ENCODE assay signal across 20 mouse cellular contexts in the genomic region with DNA sequence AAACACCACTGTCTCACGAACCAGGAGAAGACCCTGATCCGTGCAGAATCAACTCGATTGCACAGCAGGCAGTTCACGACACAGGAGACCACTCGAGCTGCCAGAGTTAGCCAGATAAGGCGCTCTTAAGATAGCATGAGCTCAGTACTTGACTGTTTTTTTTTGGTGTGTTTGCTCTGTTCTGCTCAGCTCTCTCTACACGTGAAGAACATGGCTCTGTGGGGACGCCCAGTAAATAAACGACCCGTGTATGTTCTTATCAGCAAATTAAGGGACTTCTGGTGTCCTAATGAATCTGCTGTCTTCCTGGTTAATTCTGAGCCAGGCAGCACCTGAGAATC. TPM values are rescaled to one million over a fixed set of nuclear protein-coding genes. Genes with fewer than 3 reads are reported as not detected.
DNase-seq lines count a peak whose midpoint lies in the region; ATAC-seq and TF ChIP-seq lines count a peak whose summit lies in the region.
"Had no signal": no experiment of that assay in that cellular context is flagged by ENCODE, and none has a peak within 500 bp of the region (broad histone marks: within the 10 kb centered on the region; RNA-seq: fewer than 3 reads in every experiment).

No protein-coding gene starts in this region.

- 5% methylated on average over 10 of the region's 10 CpGs for WGBS in heart, embryonic 12.5 days
- 30% methylated on average over 10 of the region's 10 CpGs for WGBS in heart, adult 2 months
- 45% methylated on average over 10 of the region's 10 CpGs for WGBS in lung, adult 2 months
- WGBS in intestine, embryonic 15.5 days = 27% methylated on average over 10 of the region's 10 CpGs
- 36% methylated on average over 10 of the region's 10 CpGs for WGBS in stomach, embryonic 14.5 days

- H3K9me3 ChIP-seq in heart, embryonic 12.5 days (replicated peaks) = no peaks in the 10 kb centered on the region
- no peaks in the 10 kb centered on the region for H3K9me3 ChIP-seq in intestine, embryonic 15.5 days
- no peaks in the 10 kb centered on the region for H3K9me3 ChIP-seq in stomach, embryonic 14.5 days (ENCODE audit: control insufficient read depth, low read depth, low read length)
- H3K9me3 ChIP-seq: embryonic facial prominence, embryonic 12.5 days; G1E had no signal

- H3K27ac ChIP-seq in heart, embryonic 12.5 days (ENCODE audit: poor library complexity, severe bottlenecking) = peak overlapping the region; percentile 91
- no peak overlapping the region for H3K27ac ChIP-seq in heart, adult 2 months
- no peak overlapping the region for H3K27ac ChIP-seq in intestine, embryonic 15.5 days
- H3K27ac ChIP-seq in stomach, embryonic 14.5 days (ENCODE audit: low read length) = peak overlapping the region; percentile 46; the same call in 1 of the 2 replicates
- H3K27ac ChIP-seq: embryonic facial prominence, embryonic 12.5 days; gastrocnemius, adult 2 months; hindbrain, embryonic 14.5 days; layer of hippocampus, adult 2 months; macrophage had no signal

- no peaks in the 10 kb centered on the region for H3K27me3 ChIP-seq in heart, embryonic 12.5 days (replicated peaks)
- no peaks in the 10 kb centered on the region for H3K27me3 ChIP-seq in heart, adult 2 months (ENCODE audit: control insufficient read depth, insufficient read depth, low read length)
- H3K27me3 ChIP-seq in intestine, embryonic 15.5 days (replicated peaks) = no peaks in the 10 kb centered on the region
- no peaks in the 10 kb centered on the region for H3K27me3 ChIP-seq in stomach, embryonic 14.5 days (ENCODE audit: control insufficient read depth, insufficient read depth, low read length)
- H3K27me3 ChIP-seq: embryonic facial prominence, embryonic 12.5 days had no signal

- no peak for TF ChIP-seq CTCF in heart, adult 2 months (IDR thresholded peaks at IDR 0.05)
- TF ChIP-seq CTCF in lung, adult 2 months (IDR thresholded peaks at IDR 0.05; ENCODE audit: insufficient read depth, low read length) = no peak

- peaks cover 3% of the 10 kb centered on the region; the same call in 1 of the 2 replicates for H3K36me3 ChIP-seq in heart, embryonic 12.5 days
- H3K36me3 ChIP-seq in heart, adult 2 months (ENCODE audit: control insufficient read depth, insufficient read depth, low read length) = no peaks in the 10 kb centered on the region
- H3K36me3 ChIP-seq in intestine, embryonic 15.5 days = no peaks in the 10 kb centered on the region
- no peaks in the 10 kb centered on the region; the same call in 1 of the 2 replicates for H3K36me3 ChIP-seq in stomach, embryonic 14.5 days (ENCODE audit: control insufficient read depth, insufficient read depth, low read length)
- H3K36me3 ChIP-seq: G1E had no signal

- H3K4me1 ChIP-seq in heart, embryonic 12.5 days (replicated peaks) = peaks cover 64% of the 10 kb centered on the region
- no peaks in the 10 kb centered on the region for H3K4me1 ChIP-seq in heart, adult 2 months (ENCODE audit: control insufficient read depth, insufficient read depth, low read length)
- no peaks in the 10 kb centered on the region for H3K4me1 ChIP-seq in lung, adult 2 months (ENCODE audit: control insufficient read depth, insufficient read depth, low read length)
- H3K4me1 ChIP-seq in intestine, embryonic 15.5 days (replicated peaks) = peaks cover 5% of the 10 kb centered on the region
- H3K4me1 ChIP-seq in stomach, embryonic 14.5 days (ENCODE audit: control insufficient read depth, insufficient read depth, low read length) = peaks cover 13% of the 10 kb centered on the region; the same call in 1 of the 2 replicates

- peak; percentile 26; the same call in 1 of the 2 replicates for ATAC-seq in heart, embryonic 12.5 days (ENCODE audit: insufficient number of reproducible peaks, low FRiP score)
- 0 out of 2 replicates have a peak, but pooled peaks have one; percentile 11 for ATAC-seq in intestine, embryonic 15.5 days
- ATAC-seq in stomach, embryonic 14.5 days (ENCODE audit: insufficient number of reproducible peaks, insufficient read depth, low FRiP score, low read depth) = no peak
- ATAC-seq in erythroid progenitor cell, adult 5-6 weeks (replicated peaks; ENCODE audit: low FRiP score, poor library complexity, severe bottlenecking) = no peak

- no peak for TF ChIP-seq EP300 in heart, adult 2 months (IDR thresholded peaks at IDR 0.05; ENCODE audit: insufficient read depth, low read depth, low read length)

- no peak for DNase-seq in heart, adult 2 months
- peak; percentile 8 for DNase-seq in lung, adult 2 months
- no peak for DNase-seq in lung, postnatal 14 days
- DNase-seq in adrenal gland, postnatal 36 days = no peak
- DNase-seq: cerebellum, postnatal 25 days; gastrocnemius, adult 2 months; liver; right cerebral cortex, adult 18-20 months had no signal

- peak overlapping the region; percentile 58 for H3K4me2 ChIP-seq in heart, embryonic 12.5 days
- no peak overlapping the region for H3K4me2 ChIP-seq in intestine, embryonic 15.5 days (replicated peaks)
- H3K4me2 ChIP-seq in stomach, embryonic 14.5 days (replicated peaks; ENCODE audit: low read depth, low read length) = no peak overlapping the region
- H3K4me2 ChIP-seq: embryonic facial prominence, embryonic 12.5 days; hindbrain, embryonic 14.5 days had no signal

- no peak for TF ChIP-seq POLR2A in heart, adult 2 months (IDR thresholded peaks at IDR 0.05; ENCODE audit: insufficient read depth, low read depth, low read length)
- no peak for TF ChIP-seq POLR2A in lung, adult 2 months (IDR thresholded peaks at IDR 0.05; ENCODE audit: borderline replicate concordance, extremely low read depth, low read depth, low read length)

- H3K79me2 ChIP-seq in heart, adult 2 months (replicated peaks; ENCODE audit: control insufficient read depth, insufficient read depth, low read length) = no peaks in the 10 kb centered on the region

- peak overlapping the region; percentile 4; the same call in 1 of the 2 replicates for H3K9ac ChIP-seq in heart, embryonic 12.5 days
- no peak overlapping the region for H3K9ac ChIP-seq in heart, adult 2 months (ENCODE audit: low read depth, low read length)
- H3K9ac ChIP-seq in intestine, embryonic 15.5 days = no peak overlapping the region
- no peak overlapping the region for H3K9ac ChIP-seq in stomach, embryonic 14.5 days (replicated peaks; ENCODE audit: low read depth, low read length)
- H3K9ac ChIP-seq: embryonic facial prominence, embryonic 12.5 days; hindbrain, embryonic 14.5 days had no signal

- 0 out of 2 replicates have a peak overlapping the region, but pooled peaks have one; percentile 1 for H3K4me3 ChIP-seq in heart, embryonic 12.5 days
- H3K4me3 ChIP-seq in heart, adult 2 months = no peak overlapping the region
- H3K4me3 ChIP-seq in lung, adult 2 months (replicated peaks; ENCODE audit: extremely low read depth, low read depth, low read length) = no peak overlapping the region
- no peak overlapping the region for H3K4me3 ChIP-seq in intestine, embryonic 15.5 days (replicated peaks)
- no peak overlapping the region for H3K4me3 ChIP-seq in stomach, embryonic 14.5 days (ENCODE audit: low read depth, low read length)
- H3K4me3 ChIP-seq: embryonic facial prominence, embryonic 12.5 days; gastrocnemius, adult 2 months; layer of hippocampus, adult 2 months had no signal

- intact Hi-C loops in heart, adult 2 months (cut with DNase I) = no loop called here

RNA-seq across cellular contexts. Expression of a gene that starts 32.8 kb away (rescaled TPM):
- 0.09 and 0.10 TPM in 2 replicates for polyA plus RNA-seq in heart, embryonic 12.5 days (2016; fragmentation: Nextera tagmentation; extraction: Ambion mirVana)
- total RNA-seq in heart, adult 2 months (2021) = not detected
- polyA plus RNA-seq in heart, adult 2 months (2012; rRNA removed) = not detected in 2 replicates
- 2.6 TPM in 1 of 2 replicates, not detected in the other for polyA plus RNA-seq in lung, adult 2 months (2012; rRNA removed)
- polyA plus RNA-seq in intestine, embryonic 15.5 days (2015; fragmentation: Nextera tagmentation; extraction: Ambion mirVana) = 0.16 TPM in 1 of 2 replicates, not detected in the other
- polyA plus RNA-seq in stomach, embryonic 14.5 days (2014; fragmentation: Nextera tagmentation; extraction: Ambion mirVana) = 0.18 and 0.35 TPM in 2 replicates
- total RNA-seq in erythroid progenitor cell, adult 5-6 weeks (2015; ENCODE audit: low replicate concordance) = not detected in 2 replicates
- not detected in 2 replicates for total RNA-seq in erythroid progenitor cell, adult 5-6 weeks (2017; ENCODE audit: low replicate concordance)
- not detected for total RNA-seq in adrenal gland, postnatal 36 days (2021)
- total RNA-seq: adrenal gland, postnatal 4 days; gastrocnemius, adult 2 months had no signal
- polyA plus RNA-seq: G1E; macrophage; spleen, adult 2 months had no signal

RNA-seq across cellular contexts. Expression of a gene that starts 36.2 kb away (rescaled TPM):
- polyA plus RNA-seq in heart, embryonic 12.5 days (2016; fragmentation: Nextera tagmentation; extraction: Ambion mirVana) = 21.7 and 22.9 TPM in 2 replicates
- under 1 TPM; 0.11 to 0.18 TPM for total RNA-seq in heart, adult 2 months (2021)
- 0.18 and 0.20 TPM in 2 replicates for polyA plus RNA-seq in heart, adult 2 months (2012; rRNA removed)
- polyA plus RNA-seq in lung, adult 2 months (2012; rRNA removed) = 0.51 and 7.1 TPM in 2 replicates
- polyA plus RNA-seq in intestine, embryonic 15.5 days (2015; fragmentation: Nextera tagmentation; extraction: Ambion mirVana) = 3.1 and 3.6 TPM in 2 replicates
- polyA plus RNA-seq in stomach, embryonic 14.5 days (2014; fragmentation: Nextera tagmentation; extraction: Ambion mirVana) = 4.0 and 5.1 TPM in 2 replicates
- not detected in 2 replicates for total RNA-seq in erythroid progenitor cell, adult 5-6 weeks (2015; ENCODE audit: low replicate concordance)
- total RNA-seq in erythroid progenitor cell, adult 5-6 weeks (2017; ENCODE audit: low replicate concordance) = not detected in 2 replicates
- not detected for total RNA-seq in adrenal gland, postnatal 36 days (2021)
- total RNA-seq: G1E; gastrocnemius, adult 2 months; neutrophil, adult 5-6 weeks had no signal
- polyA plus RNA-seq: G1E, macrophage had no signal

Comparison
In these comparisons a context has a peak if more than half of its experiments do, and no peak if none do; other contexts are left out.
1. H3K27ac ChIP-seq: peak in heart, embryonic 12.5 days (single experiment) and stomach, embryonic 14.5 days (single experiment); none in heart, adult 2 months (single experiment) and intestine, embryonic 15.5 days (single experiment).
2. ATAC-seq: peak in heart, embryonic 12.5 days (single experiment) and intestine, embryonic 15.5 days (single experiment); none in stomach, embryonic 14.5 days (single experiment) and erythroid progenitor cell, adult 5-6 weeks (single experiment).